Mouse (Mus musculus) ES-E14 (cell line): ENCODE data around the gene Prkch.

Experiments
- HCFC1 ChIP-seq: IDR thresholded peaks from 2 replicates; pipeline ENCODE4 v1.6.1; 2012; ENCODE audit warnings: low read length, inconsistent platforms, borderline replicate concordance; ENCODE audit not compliant: insufficient read depth
- ZNF384 ChIP-seq: IDR thresholded peaks from 2 replicates; pipeline ENCODE4 v1.6.1; 2012; ENCODE audit warnings: low read depth, low read length, inconsistent platforms

DNA sequence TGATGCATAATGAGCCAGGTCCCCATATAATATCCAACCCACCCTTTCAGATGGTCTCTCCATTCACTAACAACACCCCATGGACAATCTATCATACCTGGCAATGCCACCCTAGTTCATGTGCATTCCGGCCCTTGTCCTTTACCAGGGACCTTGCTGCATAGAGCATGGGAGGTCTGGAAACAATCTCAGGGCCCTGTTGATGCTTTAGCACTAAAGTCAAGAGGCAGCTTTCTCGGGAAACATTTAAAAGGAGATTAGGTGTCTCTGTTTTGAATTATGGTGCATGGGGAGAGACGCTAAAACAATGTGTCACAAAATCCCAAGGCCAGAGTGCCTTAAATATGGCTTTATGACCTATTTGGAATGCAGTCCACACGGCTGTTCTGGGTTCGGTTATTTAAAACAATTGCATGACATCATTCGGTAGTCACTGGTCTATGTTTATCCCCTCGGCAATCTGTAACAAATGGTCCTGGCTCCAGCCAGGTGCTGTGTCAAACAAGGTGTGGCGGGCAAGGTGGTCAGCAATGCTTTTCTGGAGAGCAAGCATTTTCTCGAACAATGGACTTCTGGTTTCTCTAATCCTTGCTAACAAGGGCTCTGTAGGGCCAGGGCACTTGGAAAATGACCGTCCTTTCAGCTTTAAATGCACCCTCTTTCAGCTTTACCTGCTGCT, 217.9 kb downstream of the Prkch start:
- TF ChIP-seq ZNF384 (no peak), HCFC1 (no peak)
